Mouse (Mus musculus) myocyte (in vitro differentiated cells): Measurements from ENCODE around the gene Upp2.

Experiments used
- E2F4 ChIP-seq: IDR thresholded peaks from one replicate; pipeline ENCODE4 v1.6.1; 2011; ENCODE audit warnings: mild to moderate bottlenecking, control low read depth, moderate library complexity; ENCODE audit not compliant: insufficient read depth
- POLR2A ChIP-seq: IDR thresholded peaks from one replicate; pipeline ENCODE4 v1.6.1; 2011; ENCODE audit warnings: low read depth, mild to moderate bottlenecking, control low read depth, moderate library complexity; ENCODE audit not compliant: insufficient read length
- SRF ChIP-seq: IDR thresholded peaks from one replicate; pipeline ENCODE4 v1.6.1; 2011; ENCODE audit warnings: low read depth; ENCODE audit not compliant: control insufficient read depth, insufficient read length

- TF ChIP-seq POLR2A (no peak), SRF (no peak), E2F4 (no peak)
Measured at GRCm38 (mm10) chr2:58832253-58832980, 265.3 kb downstream of the Upp2 start.
